Mouse (Mus musculus) gastrocnemius, postnatal 25 days (tissue): Measurements from ENCODE around the gene Ltk. TPM values are rescaled to one million over a fixed set of nuclear protein-coding genes. Genes with fewer than 3 reads are reported as not detected.

Source experiments
- DNase-seq: peaks from one replicate; pipeline ENCODE4 v3.0.0; 2022
- long read RNA-seq, 2 experiments: library from polyadenylated mRNA; stranded (forward); transcript quantifications; one replicate each; pipeline ENCODE4 v2.0.0; 2021
- total RNA-seq, 2 experiments: library from RNA; stranded (reverse); gene quantifications; 1 replicate in 1 of 2; 2 replicates in 1 of 2; pipeline ENCODE4 v1.2.3; 2021

Ltk gene
- total RNA-seq, result not detected
- long read RNA-seq, experiment 1, result 0 reads
- long read RNA-seq, experiment 2, result 0 reads

GRCm38 (mm10) chr2:119760251-119760650, at the start of gene Ltk:
Gene Ltk (minus strand): TSS chr2:119760431.
- DNase-seq, result no peak

- no peak for DNase-seq
These were observed 48.6 kb upstream of the Ltk start for GRCm38 (mm10) chr2:119808881-119809280.

- DNase-seq, result no peak
These were observed 48.2 kb upstream of the Ltk start for GRCm38 (mm10) chr2:119808438-119808837.

- no peak for DNase-seq
These were observed 45.3 kb upstream of the Ltk start for GRCm38 (mm10) chr2:119805536-119805935.

- DNase-seq, result no peak
These were observed 44.5 kb upstream of the Ltk start for GRCm38 (mm10) chr2:119804776-119805175.

- no peak for DNase-seq
These were observed 44.0 kb upstream of the Ltk start for GRCm38 (mm10) chr2:119804275-119804628.

- DNase-seq, result no peak
These were observed 43.5 kb upstream of the Ltk start for GRCm38 (mm10) chr2:119803618-119804274.

- peak; percentile 24 for DNase-seq
These were observed 42.8 kb upstream of the Ltk start for GRCm38 (mm10) chr2:119802767-119803617.

GRCm38 (mm10) chr2:119800876-119801846, 40.9 kb upstream of the Ltk start:
- DNase-seq, result no peak

GRCm38 (mm10) chr2:119799961-119800550, 39.8 kb upstream of the Ltk start:
- DNase-seq, result no peak

GRCm38 (mm10) chr2:119799181-119799960, 39.1 kb upstream of the Ltk start:
- DNase-seq, result peak; percentile 43

- peak; percentile 57 for DNase-seq
These were observed 38.2 kb upstream of the Ltk start for GRCm38 (mm10) chr2:119798246-119798927.

GRCm38 (mm10) chr2:119797279-119797783, 37.1 kb upstream of the Ltk start, which contains the start of gene Tyro3:
Gene Tyro3 (plus strand): TSS chr2:119797733.
- no peak for DNase-seq

GRCm38 (mm10) chr2:119789996-119790395, 29.8 kb upstream of the Ltk start:
- no peak for DNase-seq

- peak; percentile 70 for DNase-seq
These were observed 27.1 kb upstream of the Ltk start, which contains the start of gene Rpap1 for GRCm38 (mm10) chr2:119787206-119787883. Gene Rpap1 (minus strand): TSS chr2:119787537.

- DNase-seq, result no peak
These were observed 7.0 kb upstream of the Ltk start for GRCm38 (mm10) chr2:119767246-119767645.

- DNase-seq, result no peak
These were observed 3.7 kb upstream of the Ltk start for GRCm38 (mm10) chr2:119763924-119764323.

GRCm38 (mm10) chr2:119762276-119762675, 2.0 kb upstream of the Ltk start:
- DNase-seq, result no peak
